Mouse (Mus musculus) neural tube, embryonic 13.5 days (tissue): ENCODE data around the gene Dgkg. TPM values are rescaled to one million over a fixed set of nuclear protein-coding genes. Genes with fewer than 3 reads are reported as not detected.

Experiments
- ATAC-seq: fragments of 200-750 bp; cut with Nextera tagmentation; 2 replicates; pipeline ENCODE4 v1.8.0; 2017; ENCODE audit warnings: low read depth, mild to moderate bottlenecking, moderate TSS enrichment, moderate library complexity
- H3K27ac ChIP-seq: fragments of 300-500 bp; sonication (generic); replicated peaks from 2 replicates; pipeline ENCODE4 v1.5.1; 2015; ENCODE audit warnings: moderate library complexity, mild to moderate bottlenecking, inconsistent platforms
- H3K27me3 ChIP-seq: fragments of 300-500 bp; sonication (generic); 2 replicates; pipeline ENCODE4 v1.6.1; 2015; ENCODE audit warnings: mild to moderate bottlenecking, inconsistent platforms
- H3K36me3 ChIP-seq: fragments of 300-500 bp; sonication (generic); 2 replicates; pipeline ENCODE4 v1.6.1; 2015; ENCODE audit warnings: mild to moderate bottlenecking, inconsistent platforms
- H3K4me1 ChIP-seq: fragments of 300-500 bp; sonication (generic); replicated peaks from 2 replicates; pipeline ENCODE4 v1.6.1; 2015; ENCODE audit warnings: inconsistent platforms
- H3K4me2 ChIP-seq: fragments of 300-500 bp; sonication (generic); 2 replicates; pipeline ENCODE4 v1.6.1; 2015; ENCODE audit warnings: inconsistent platforms, mild to moderate bottlenecking, moderate library complexity
- H3K4me3 ChIP-seq: fragments of 300-500 bp; sonication (generic); 2 replicates; pipeline ENCODE4 v1.5.1; 2015; ENCODE audit warnings: mild to moderate bottlenecking, inconsistent platforms
- H3K9ac ChIP-seq: fragments of 300-500 bp; sonication (generic); 2 replicates; pipeline ENCODE4 v1.6.1; 2015; ENCODE audit warnings: moderate library complexity, mild to moderate bottlenecking, inconsistent platforms
- H3K9me3 ChIP-seq: fragments of 300-500 bp; sonication (generic); 2 replicates; pipeline ENCODE4 v1.6.1; 2016; ENCODE audit warnings: inconsistent platforms
- WGBS: fragments of 180-500 bp; shearing (Covaris S2); methylation state at CpG from one replicate; pipeline ENCODE4 v1.1.7; 2015; 5-methylcytosine and 5-hydroxymethylcytosine counted together
- polyA plus RNA-seq: library from polyadenylated mRNA; unstranded; fragments of >200 nt; fragmentation: Nextera tagmentation; extraction: Ambion mirVana; gene quantifications from 2 replicates; pipeline ENCODE4 v1.2.1, GENCODE M21; 2015

The Dgkg gene
- polyA plus RNA-seq, 1 experiment from 2014 or later = 0.82 TPM

DNA sequence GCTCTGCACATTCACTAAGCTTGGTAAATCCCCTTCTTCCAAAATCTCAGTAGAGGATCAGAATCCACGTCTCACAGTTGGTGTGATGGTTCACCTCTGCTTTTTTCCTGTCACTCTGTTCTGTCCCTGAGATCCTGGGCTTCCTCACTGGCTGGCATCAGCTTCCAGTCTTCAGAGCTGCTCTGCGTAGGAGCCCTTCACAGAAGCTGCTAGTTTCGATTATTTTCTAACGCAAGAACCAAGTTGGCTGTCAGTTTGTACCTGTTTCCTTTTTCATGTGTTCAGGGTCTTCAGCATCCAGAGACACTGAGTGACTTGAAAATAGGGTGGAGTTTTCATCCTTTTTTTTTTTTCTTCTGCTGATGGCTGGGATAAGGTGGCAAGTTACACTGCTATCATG, 15.0 kb downstream of the Dgkg start:
- H3K27ac ChIP-seq = no peak overlapping the region
- WGBS = 82% methylated on average over 4 of the region's 4 CpGs
- no peak for ATAC-seq
- no peaks in the 10 kb centered on the region for H3K36me3 ChIP-seq
- no peak overlapping the region for H3K4me3 ChIP-seq
- H3K9ac ChIP-seq = no peak overlapping the region
- H3K9me3 ChIP-seq = no peaks in the 10 kb centered on the region
- no peaks in the 10 kb centered on the region for H3K4me1 ChIP-seq
- no peak overlapping the region for H3K4me2 ChIP-seq
- H3K27me3 ChIP-seq = no peaks in the 10 kb centered on the region; the same call in 1 of the 2 replicates

- Histone ChIP-seq H3K27me3 (no peaks in the 10 kb centered on the region; the same call in 1 of the 2 replicates), H3K27ac (no peak overlapping the region), H3K4me2 (no peak overlapping the region), H3K36me3 (no peaks in the 10 kb centered on the region), H3K4me3 (no peak overlapping the region), H3K9ac (no peak overlapping the region), H3K9me3 (no peaks in the 10 kb centered on the region), H3K4me1 (no peaks in the 10 kb centered on the region)
- 35% methylated on average over 9 of the region's 9 CpGs for WGBS
- no peak for ATAC-seq
Measured at GRCm38 (mm10) chr16:22641588-22641987, 15.4 kb downstream of the Dgkg start.

DNA sequence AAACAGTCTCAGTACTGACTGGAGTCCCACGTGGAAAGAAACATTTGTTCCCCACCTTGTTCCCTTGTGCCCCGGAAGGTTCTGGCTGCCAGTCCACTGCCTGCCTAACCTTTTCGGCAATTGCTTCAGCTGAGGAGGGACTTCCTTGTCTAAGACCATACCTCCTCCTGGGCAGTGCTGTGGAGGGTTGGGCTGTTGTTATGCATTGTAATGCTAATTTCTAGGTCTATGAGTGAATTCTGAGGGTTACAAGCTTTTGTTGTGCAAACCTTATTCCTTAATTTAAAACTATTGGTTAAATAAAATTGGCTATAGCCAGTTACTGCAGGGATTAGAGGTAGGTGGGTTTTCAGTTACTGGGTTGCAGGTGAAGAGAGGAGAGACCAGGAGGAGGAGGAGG, 19.7 kb downstream of the Dgkg start:
- no peak overlapping the region for H3K9ac ChIP-seq
- no peak overlapping the region for H3K4me2 ChIP-seq
- H3K27ac ChIP-seq = no peak overlapping the region
- 43% methylated on average over 3 of the region's 3 CpGs for WGBS
- H3K4me3 ChIP-seq = no peak overlapping the region
- no peaks in the 10 kb centered on the region for H3K4me1 ChIP-seq
- H3K27me3 ChIP-seq = peaks cover 4% of the 10 kb centered on the region; the same call in 1 of the 2 replicates
- H3K36me3 ChIP-seq = no peaks in the 10 kb centered on the region
- ATAC-seq = no peak
- no peaks in the 10 kb centered on the region for H3K9me3 ChIP-seq

DNA sequence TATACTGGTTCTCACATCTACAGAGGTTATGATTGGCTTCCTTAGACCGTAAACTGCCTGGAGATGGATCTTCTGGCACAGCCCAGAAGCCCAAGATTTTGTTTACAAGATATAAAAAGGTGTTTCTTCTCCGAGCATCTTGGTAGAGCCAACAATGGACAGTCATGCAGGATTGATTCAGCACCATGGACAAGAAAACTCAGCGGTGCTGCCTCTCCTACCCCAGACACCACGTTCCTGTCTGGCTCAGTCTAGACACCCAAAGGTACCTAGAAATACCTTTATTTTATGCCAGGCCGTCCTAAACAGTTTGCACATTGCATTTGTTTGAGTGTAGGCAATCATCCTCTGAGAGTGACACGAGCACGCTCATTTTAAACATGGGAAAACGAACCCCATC, 21.3 kb downstream of the Dgkg start:
- peaks cover 4% of the 10 kb centered on the region; the same call in 1 of the 2 replicates for H3K27me3 ChIP-seq
- 70% methylated on average over 8 of the region's 8 CpGs for WGBS
- no peak overlapping the region for H3K4me2 ChIP-seq
- no peaks in the 10 kb centered on the region for H3K9me3 ChIP-seq
- no peaks in the 10 kb centered on the region for H3K36me3 ChIP-seq
- H3K4me3 ChIP-seq = no peak overlapping the region
- no peak overlapping the region for H3K9ac ChIP-seq
- ATAC-seq = no peak
- no peaks in the 10 kb centered on the region for H3K4me1 ChIP-seq
- H3K27ac ChIP-seq = no peak overlapping the region

GRCm38 (mm10) chr16:22633063-22633462, 24.0 kb downstream of the Dgkg start:
- Histone ChIP-seq H3K9me3 (no peaks in the 10 kb centered on the region), H3K4me3 (no peak overlapping the region), H3K4me2 (no peak overlapping the region), H3K9ac (no peak overlapping the region), H3K36me3 (no peaks in the 10 kb centered on the region), H3K4me1 (no peaks in the 10 kb centered on the region), H3K27me3 (peaks cover 4% of the 10 kb centered on the region; the same call in 1 of the 2 replicates), H3K27ac (no peak overlapping the region)
- 92% methylated on average over 4 of the region's 4 CpGs for WGBS
- ATAC-seq = no peak

GRCm38 (mm10) chr16:22630351-22630750, 26.7 kb downstream of the Dgkg start:
- Histone ChIP-seq H3K4me2 (no peak overlapping the region), H3K27ac (no peak overlapping the region), H3K4me1 (no peaks in the 10 kb centered on the region), H3K27me3 (peaks cover 4% of the 10 kb centered on the region; the same call in 1 of the 2 replicates), H3K36me3 (no peaks in the 10 kb centered on the region), H3K9ac (no peak overlapping the region), H3K4me3 (no peak overlapping the region), H3K9me3 (no peaks in the 10 kb centered on the region)
- WGBS = 72% methylated on average over 4 of the region's 4 CpGs
- ATAC-seq = no peak

DNA sequence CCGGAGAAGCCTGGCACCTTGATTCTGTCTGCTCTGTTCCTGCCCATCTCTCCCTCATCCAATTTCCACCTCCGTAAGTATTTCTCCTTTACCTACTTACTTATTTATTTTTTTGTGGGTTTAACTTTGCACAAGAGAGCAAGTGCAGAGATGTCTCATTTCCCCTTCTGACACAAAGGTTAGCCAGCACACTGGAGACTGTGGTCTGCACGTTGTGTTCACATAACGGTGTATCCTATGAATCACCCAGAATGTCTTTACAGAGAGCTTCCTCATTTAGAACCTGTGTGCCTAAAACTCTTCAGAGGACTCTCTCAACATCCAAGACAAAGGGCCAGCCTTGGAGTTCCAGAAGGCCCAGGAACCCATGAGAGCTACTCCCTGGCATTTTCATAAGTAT, 27.1 kb downstream of the Dgkg start:
- WGBS = 68% methylated on average over 4 of the region's 4 CpGs
- ATAC-seq = no peak
- Histone ChIP-seq H3K36me3 (no peaks in the 10 kb centered on the region), H3K9me3 (no peaks in the 10 kb centered on the region), H3K4me1 (no peaks in the 10 kb centered on the region), H3K4me2 (no peak overlapping the region), H3K4me3 (no peak overlapping the region), H3K27me3 (peaks cover 4% of the 10 kb centered on the region; the same call in 1 of the 2 replicates), H3K27ac (no peak overlapping the region), H3K9ac (no peak overlapping the region)

DNA sequence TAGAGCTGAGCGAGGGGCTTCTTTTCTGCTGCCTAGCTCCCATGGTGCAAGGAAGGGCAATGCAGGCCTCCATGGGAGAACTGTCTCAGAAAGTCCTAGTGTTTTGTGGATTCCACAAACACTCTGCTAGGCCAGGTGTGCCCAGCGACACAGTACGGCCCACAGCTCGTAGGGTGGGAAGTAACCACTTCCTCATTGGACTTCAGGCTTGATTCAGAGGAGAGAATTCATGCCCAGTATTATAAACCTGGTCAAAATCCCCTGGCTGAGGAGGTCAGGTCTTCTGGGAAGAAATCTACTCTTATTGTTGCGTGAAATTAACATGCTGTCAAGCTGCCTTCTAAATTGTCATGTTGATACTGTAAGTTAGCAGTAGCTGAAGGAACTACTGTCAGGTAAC, 31.0 kb downstream of the Dgkg start:
- no peak for ATAC-seq
- WGBS = 96% methylated on average over 5 of the region's 5 CpGs
- H3K9ac ChIP-seq = no peak overlapping the region
- H3K9me3 ChIP-seq = no peaks in the 10 kb centered on the region
- no peaks in the 10 kb centered on the region for H3K4me1 ChIP-seq
- no peak overlapping the region for H3K27ac ChIP-seq
- H3K4me2 ChIP-seq = no peak overlapping the region
- H3K36me3 ChIP-seq = no peaks in the 10 kb centered on the region
- no peaks in the 10 kb centered on the region for H3K27me3 ChIP-seq
- no peak overlapping the region for H3K4me3 ChIP-seq

- H3K4me3 ChIP-seq = no peak overlapping the region
- H3K9me3 ChIP-seq = no peaks in the 10 kb centered on the region
- no peaks in the 10 kb centered on the region for H3K36me3 ChIP-seq
- H3K27me3 ChIP-seq = no peaks in the 10 kb centered on the region
- no peak overlapping the region for H3K9ac ChIP-seq
- H3K27ac ChIP-seq = no peak overlapping the region
- no peak for ATAC-seq
- H3K4me1 ChIP-seq = no peaks in the 10 kb centered on the region
- no peak overlapping the region for H3K4me2 ChIP-seq
- WGBS = 86% methylated on average over 5 of the region's 5 CpGs
Measured at GRCm38 (mm10) chr16:22625412-22625811, 31.6 kb downstream of the Dgkg start.

DNA sequence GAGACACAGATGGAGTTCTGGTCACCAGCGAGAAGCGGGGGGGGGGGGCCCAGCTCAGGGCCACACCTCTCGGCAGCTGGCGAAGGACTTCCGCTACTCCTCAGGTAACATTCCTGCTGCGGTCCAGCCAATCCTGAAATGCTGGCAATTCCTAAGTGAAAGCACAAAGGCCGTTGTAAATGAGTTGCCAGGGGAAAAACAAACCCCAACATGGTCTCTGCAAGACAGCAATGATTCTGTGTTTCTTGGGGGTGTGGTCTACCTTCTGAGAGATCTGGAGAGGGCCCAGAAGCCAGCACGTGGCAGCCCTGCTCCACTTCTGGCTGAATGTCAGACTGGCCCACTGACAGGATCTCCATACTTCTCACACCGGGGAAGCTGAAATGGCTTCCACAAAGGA, 34.7 kb downstream of the Dgkg start:
- no peak for ATAC-seq
- WGBS = 32% methylated on average over 9 of the region's 9 CpGs

GRCm38 (mm10) chr16:22621299-22621920, 35.6 kb downstream of the Dgkg start:
- H3K4me1 ChIP-seq = no peaks in the 10 kb centered on the region
- ATAC-seq = no peak
- H3K27ac ChIP-seq = no peak overlapping the region
- 84% methylated on average over 13 of the region's 13 CpGs for WGBS
- no peak overlapping the region for H3K4me2 ChIP-seq
- H3K4me3 ChIP-seq = no peak overlapping the region
- H3K36me3 ChIP-seq = no peaks in the 10 kb centered on the region
- H3K9ac ChIP-seq = no peak overlapping the region
- H3K9me3 ChIP-seq = no peaks in the 10 kb centered on the region
- 0 out of 2 replicates have a peak, but pooled peaks cover 4% of the 10 kb centered on the region for H3K27me3 ChIP-seq

More for the DNA sequence above, 34.7 kb downstream of the Dgkg start:
- Histone ChIP-seq H3K9me3 (no peaks in the 10 kb centered on the region), H3K4me2 (no peak overlapping the region), H3K27ac (no peak overlapping the region), H3K36me3 (no peaks in the 10 kb centered on the region), H3K27me3 (0 out of 2 replicates have a peak, but pooled peaks cover 4% of the 10 kb centered on the region), H3K4me1 (no peaks in the 10 kb centered on the region), H3K9ac (no peak overlapping the region), H3K4me3 (no peak overlapping the region)

- no peaks in the 10 kb centered on the region for H3K4me1 ChIP-seq
- H3K9me3 ChIP-seq = no peaks in the 10 kb centered on the region
- 85% methylated on average over 8 of the region's 8 CpGs for WGBS
- no peak overlapping the region for H3K4me2 ChIP-seq
- ATAC-seq = no peak
- no peaks in the 10 kb centered on the region for H3K36me3 ChIP-seq
- no peak overlapping the region for H3K27ac ChIP-seq
- H3K4me3 ChIP-seq = no peak overlapping the region
- no peak overlapping the region for H3K9ac ChIP-seq
- 0 out of 2 replicates have a peak, but pooled peaks cover 4% of the 10 kb centered on the region for H3K27me3 ChIP-seq
Measured at GRCm38 (mm10) chr16:22618424-22619056, 38.5 kb downstream of the Dgkg start.
